In the genomic region with DNA sequence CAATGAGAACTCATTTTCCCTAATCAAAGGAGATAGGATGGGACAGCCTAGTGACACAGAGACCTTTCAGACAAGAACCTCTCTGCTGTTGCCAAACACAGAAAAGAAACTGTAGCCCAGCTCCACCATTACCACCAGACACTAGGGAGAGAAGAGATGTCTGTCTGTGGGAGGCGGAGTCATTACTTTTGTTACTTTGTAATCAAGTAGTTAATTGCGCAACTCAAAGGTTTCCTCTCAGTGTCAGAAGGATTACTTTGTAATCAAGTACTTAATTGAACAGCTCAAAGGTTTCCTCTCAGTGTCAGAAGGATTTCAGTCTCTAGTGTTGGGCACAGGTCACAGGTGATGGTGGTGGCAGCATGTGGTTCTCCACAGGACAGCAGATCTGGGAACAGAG, we compare ENCODE assay signal across 19 mouse cellular contexts.
A peak's percentile ranks its signal among the peaks of the same experiment; 100 is the strongest.
DNase-seq lines count a peak whose midpoint lies in the region; ATAC-seq lines count a peak whose summit lies in the region.
"Had no signal": no experiment of that assay in that cellular context is flagged by ENCODE, and none has a peak within 500 bp of the region (broad histone marks: within the 10 kb centered on the region; RNA-seq: fewer than 3 reads in every experiment).

No protein-coding gene starts in this region.

- no peak overlapping the region for H3K4me2 ChIP-seq in liver, embryonic 11.5 days
- H3K4me2 ChIP-seq: embryonic facial prominence, embryonic 12.5 days; forebrain, embryonic 13.5 days; forebrain, embryonic 15.5 days had no signal

- no peak overlapping the region for H3K9ac ChIP-seq in liver, embryonic 11.5 days (ENCODE audit: low read depth, low read length)
- H3K9ac ChIP-seq: embryonic facial prominence, embryonic 12.5 days; forebrain, embryonic 13.5 days; forebrain, embryonic 15.5 days had no signal

- no peaks in the 10 kb centered on the region for H3K9me3 ChIP-seq in liver, embryonic 11.5 days (ENCODE audit: control insufficient read depth, low read length)
- H3K9me3 ChIP-seq: embryonic facial prominence, embryonic 10.5 days; embryonic facial prominence, embryonic 12.5 days; forebrain, embryonic 13.5 days; forebrain, embryonic 15.5 days had no signal

- WGBS in liver, embryonic 11.5 days, result 88% methylated on average over 2 of the region's 2 CpGs

- DNase-seq in kidney, adult 9 months, result peak; percentile 14
- no peak for DNase-seq in kidney, postnatal 10 days
- DNase-seq in liver, embryonic 11.5 days (ENCODE audit: low spot score), result no peak
- no peak for DNase-seq in layer of hippocampus, adult 8-10 months (ENCODE audit: low spot score in 2 of 2)
- DNase-seq: adrenal gland, adult 2 months; adrenal gland, postnatal 10 days; adrenal gland, postnatal 25 days; cerebellum, adult 11 months; cerebellum, adult 18-20 months; cerebellum, adult 8-10 months; cerebellum, adult 9-11 months; cerebellum, postnatal 14 days; cerebellum, postnatal 36 days had no signal

- H3K4me3 ChIP-seq in liver, embryonic 11.5 days (ENCODE audit: low read depth, low read length), result no peak overlapping the region
- H3K4me3 ChIP-seq: embryonic facial prominence, embryonic 10.5 days; embryonic facial prominence, embryonic 12.5 days; forebrain, embryonic 13.5 days; forebrain, embryonic 15.5 days had no signal

- no peaks in the 10 kb centered on the region for H3K27me3 ChIP-seq in liver, embryonic 11.5 days (replicated peaks; ENCODE audit: control insufficient read depth, insufficient read depth, low read length)
- H3K27me3 ChIP-seq: embryonic facial prominence, embryonic 12.5 days; forebrain, embryonic 13.5 days; forebrain, embryonic 15.5 days had no signal

- no peak overlapping the region for H3K27ac ChIP-seq in liver, embryonic 11.5 days (ENCODE audit: low read depth, low read length)
- H3K27ac ChIP-seq: embryonic facial prominence, embryonic 10.5 days; embryonic facial prominence, embryonic 12.5 days; forebrain, embryonic 13.5 days; forebrain, embryonic 15.5 days had no signal

- 0 out of 2 replicates have a peak, but pooled peaks have one; percentile 54 for ATAC-seq in common myeloid progenitor, adult 5-6 weeks (replicated peaks; ENCODE audit: low read depth, poor library complexity, severe bottlenecking)
- peak; percentile 56 for ATAC-seq in granulocyte monocyte progenitor cell, adult 5-6 weeks (replicated peaks; ENCODE audit: poor library complexity, severe bottlenecking)
- no peak for ATAC-seq in liver, embryonic 11.5 days (replicated peaks; ENCODE audit: low FRiP score)
- ATAC-seq: forebrain, embryonic 13.5 days; forebrain, embryonic 15.5 days had no signal

- no peaks in the 10 kb centered on the region for H3K4me1 ChIP-seq in liver, embryonic 11.5 days (replicated peaks; ENCODE audit: control insufficient read depth, insufficient read depth, low read length)
- H3K4me1 ChIP-seq: embryonic facial prominence, embryonic 10.5 days; embryonic facial prominence, embryonic 12.5 days; forebrain, embryonic 13.5 days; forebrain, embryonic 15.5 days had no signal

- H3K36me3 ChIP-seq in liver, embryonic 11.5 days (ENCODE audit: control insufficient read depth, insufficient read depth, low read length), result no peaks in the 10 kb centered on the region
- H3K36me3 ChIP-seq: embryonic facial prominence, embryonic 10.5 days; embryonic facial prominence, embryonic 12.5 days; forebrain, embryonic 15.5 days had no signal
